Mouse (Mus musculus): ENCODE results near the gene Mdfic. TPM values are rescaled to one million over a fixed set of nuclear protein-coding genes. Genes with fewer than 3 reads are reported as not detected.

The Mdfic gene
- polyA plus RNA-seq, 1 experiment from 2014 or later = 2.2 TPM

DNA sequence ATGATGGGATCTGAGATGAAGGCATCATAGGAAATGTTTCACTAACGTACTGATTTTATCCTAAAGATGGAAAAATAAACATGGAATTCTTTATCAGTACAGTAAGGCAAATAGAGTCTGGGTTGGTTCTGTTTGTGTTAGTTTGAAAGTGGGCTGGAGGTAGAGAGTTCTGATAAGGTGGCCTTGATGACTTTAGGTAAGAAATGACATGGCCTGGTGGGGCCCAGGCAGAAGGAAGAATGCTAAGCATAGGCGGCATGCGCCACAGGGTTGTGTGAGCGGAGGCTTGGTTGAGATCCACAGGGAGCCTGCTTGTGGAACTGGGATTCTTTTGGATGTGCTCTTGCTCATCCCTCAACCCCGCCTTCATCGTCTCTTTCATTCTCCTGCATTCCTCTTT, 40.3 kb downstream of the Mdfic start:
- H3K4me1 ChIP-seq (ENCODE audit: control insufficient read depth, insufficient read depth, low read length) = no peaks in the 10 kb centered on the region
- 74% methylated on average over 6 of the region's 6 CpGs for WGBS
- no peak overlapping the region for H3K4me2 ChIP-seq (ENCODE audit: low read length)
- DNase-seq (ENCODE audit: low spot score) = no peak
- H3K27me3 ChIP-seq (replicated peaks; ENCODE audit: control insufficient read depth, insufficient read depth, low read length) = no peaks in the 10 kb centered on the region
- no peaks in the 10 kb centered on the region for H3K9me3 ChIP-seq (replicated peaks; ENCODE audit: control insufficient read depth, low read length)
- no peak overlapping the region for H3K4me3 ChIP-seq (ENCODE audit: low read depth, low read length)
- no peak overlapping the region for H3K9ac ChIP-seq (ENCODE audit: low read length)
- no peak for ATAC-seq
- H3K36me3 ChIP-seq (ENCODE audit: control insufficient read depth, insufficient read depth, low read length) = no peaks in the 10 kb centered on the region
- H3K27ac ChIP-seq (ENCODE audit: low read depth, low read length) = no peak overlapping the region

DNA sequence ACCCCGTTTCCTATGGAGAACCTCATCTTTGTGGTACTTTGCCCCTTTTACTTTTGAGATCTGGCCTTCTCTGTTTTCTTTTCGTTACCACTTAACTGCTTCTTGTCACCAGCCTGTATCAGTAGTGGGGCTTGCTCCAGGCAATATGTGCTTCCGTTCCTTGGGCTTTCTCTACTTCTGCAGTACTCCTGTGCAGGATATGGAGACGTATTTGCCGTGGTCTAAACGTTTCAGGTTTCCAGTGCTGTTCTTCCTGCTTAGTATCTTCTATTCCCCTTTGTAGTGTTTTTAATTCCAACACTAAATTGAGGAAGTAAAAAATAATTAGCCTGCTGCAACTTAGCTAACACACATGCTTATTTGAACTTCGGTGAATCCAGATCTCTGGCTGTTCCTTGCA, 43.6 kb downstream of the Mdfic start:
- WGBS = 82% methylated on average over 7 of the region's 7 CpGs
- H3K36me3 ChIP-seq (ENCODE audit: control insufficient read depth, insufficient read depth, low read length) = no peaks in the 10 kb centered on the region
- no peak overlapping the region for H3K9ac ChIP-seq (ENCODE audit: low read length)
- no peak overlapping the region for H3K4me2 ChIP-seq (ENCODE audit: low read length)
- H3K4me1 ChIP-seq (ENCODE audit: control insufficient read depth, insufficient read depth, low read length) = no peaks in the 10 kb centered on the region
- no peak overlapping the region for H3K4me3 ChIP-seq (ENCODE audit: low read depth, low read length)
- ATAC-seq (no peak), DNase-seq (ENCODE audit: low spot score) (no peak)
- no peaks in the 10 kb centered on the region for H3K27me3 ChIP-seq (replicated peaks; ENCODE audit: control insufficient read depth, insufficient read depth, low read length)
- no peaks in the 10 kb centered on the region for H3K9me3 ChIP-seq (replicated peaks; ENCODE audit: control insufficient read depth, low read length)
- no peak overlapping the region for H3K27ac ChIP-seq (ENCODE audit: low read depth, low read length)

- H3K27ac ChIP-seq (ENCODE audit: low read depth, low read length) = no peak overlapping the region
- no peak overlapping the region for H3K4me3 ChIP-seq (ENCODE audit: low read depth, low read length)
- DNase-seq (ENCODE audit: low spot score) (peak; percentile 58), ATAC-seq (peak; percentile 83)
- H3K4me2 ChIP-seq (ENCODE audit: low read length) = no peak overlapping the region
- no peaks in the 10 kb centered on the region for H3K27me3 ChIP-seq (replicated peaks; ENCODE audit: control insufficient read depth, insufficient read depth, low read length)
- H3K9me3 ChIP-seq (replicated peaks; ENCODE audit: control insufficient read depth, low read length) = no peaks in the 10 kb centered on the region
- no peaks in the 10 kb centered on the region for H3K4me1 ChIP-seq (ENCODE audit: control insufficient read depth, insufficient read depth, low read length)
- no peak overlapping the region for H3K9ac ChIP-seq (ENCODE audit: low read length)
- 44% methylated on average over 6 of the region's 6 CpGs for WGBS
- H3K36me3 ChIP-seq (ENCODE audit: control insufficient read depth, insufficient read depth, low read length) = no peaks in the 10 kb centered on the region
Measured at GRCm38 (mm10) chr6:15767460-15767859, 47.0 kb downstream of the Mdfic start.

DNA sequence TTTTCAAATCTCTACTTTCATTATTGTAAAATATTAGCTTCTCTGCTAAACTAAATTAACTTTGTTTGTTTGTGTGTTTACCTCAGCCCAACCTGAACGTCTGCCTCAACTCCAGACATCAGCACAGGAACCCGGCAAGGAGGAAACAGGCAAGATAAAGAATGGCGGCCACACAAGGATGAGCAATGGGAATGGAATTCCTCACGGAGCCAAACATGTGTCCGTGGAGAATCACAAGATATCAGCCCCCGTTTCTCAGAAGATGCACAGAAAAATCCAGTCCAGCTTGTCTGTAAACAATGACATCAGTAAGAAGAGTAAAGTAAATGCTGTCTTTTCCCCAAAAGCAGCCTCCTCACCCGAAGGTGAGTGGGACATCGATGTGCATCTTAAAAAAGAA, 49.7 kb downstream of the Mdfic start:
- Histone ChIP-seq H3K27ac (ENCODE audit: low read depth, low read length) (no peak overlapping the region), H3K4me3 (ENCODE audit: low read depth, low read length) (no peak overlapping the region), H3K9ac (ENCODE audit: low read length) (no peak overlapping the region), H3K9me3 (replicated peaks; ENCODE audit: control insufficient read depth, low read length) (no peaks in the 10 kb centered on the region), H3K4me2 (ENCODE audit: low read length) (no peak overlapping the region), H3K36me3 (ENCODE audit: control insufficient read depth, insufficient read depth, low read length) (no peaks in the 10 kb centered on the region), H3K4me1 (ENCODE audit: control insufficient read depth, insufficient read depth, low read length) (no peaks in the 10 kb centered on the region), H3K27me3 (replicated peaks; ENCODE audit: control insufficient read depth, insufficient read depth, low read length) (no peaks in the 10 kb centered on the region)
- DNase-seq (ENCODE audit: low spot score) (no peak), ATAC-seq (no peak)
- 84% methylated on average over 8 of the region's 8 CpGs for WGBS

GRCm38 (mm10) chr6:15777070-15777469, 56.6 kb downstream of the Mdfic start:
- H3K4me3 ChIP-seq (ENCODE audit: low read depth, low read length) = no peak overlapping the region
- 95% methylated on average over 3 of the region's 3 CpGs for WGBS
- no peaks in the 10 kb centered on the region for H3K36me3 ChIP-seq (ENCODE audit: control insufficient read depth, insufficient read depth, low read length)
- no peak for ATAC-seq
- no peak overlapping the region for H3K27ac ChIP-seq (ENCODE audit: low read depth, low read length)
- DNase-seq (ENCODE audit: low spot score) = no peak
- no peak overlapping the region for H3K4me2 ChIP-seq (ENCODE audit: low read length)
- no peaks in the 10 kb centered on the region for H3K27me3 ChIP-seq (replicated peaks; ENCODE audit: control insufficient read depth, insufficient read depth, low read length)
- no peak overlapping the region for H3K9ac ChIP-seq (ENCODE audit: low read length)
- H3K4me1 ChIP-seq (ENCODE audit: control insufficient read depth, insufficient read depth, low read length) = no peaks in the 10 kb centered on the region
- H3K9me3 ChIP-seq (replicated peaks; ENCODE audit: control insufficient read depth, low read length) = no peaks in the 10 kb centered on the region

- H3K4me3 ChIP-seq (ENCODE audit: low read depth, low read length) = no peak overlapping the region
- H3K27me3 ChIP-seq (replicated peaks; ENCODE audit: control insufficient read depth, insufficient read depth, low read length) = no peaks in the 10 kb centered on the region
- H3K27ac ChIP-seq (ENCODE audit: low read depth, low read length) = no peak overlapping the region
- ATAC-seq (no peak), DNase-seq (ENCODE audit: low spot score) (no peak)
- H3K4me2 ChIP-seq (ENCODE audit: low read length) = no peak overlapping the region
- H3K9me3 ChIP-seq (replicated peaks; ENCODE audit: control insufficient read depth, low read length) = no peaks in the 10 kb centered on the region
- no peak overlapping the region for H3K9ac ChIP-seq (ENCODE audit: low read length)
- no peaks in the 10 kb centered on the region for H3K36me3 ChIP-seq (ENCODE audit: control insufficient read depth, insufficient read depth, low read length)
- no peaks in the 10 kb centered on the region for H3K4me1 ChIP-seq (ENCODE audit: control insufficient read depth, insufficient read depth, low read length)
Measured at GRCm38 (mm10) chr6:15780127-15780526, 59.7 kb downstream of the Mdfic start.

DNA sequence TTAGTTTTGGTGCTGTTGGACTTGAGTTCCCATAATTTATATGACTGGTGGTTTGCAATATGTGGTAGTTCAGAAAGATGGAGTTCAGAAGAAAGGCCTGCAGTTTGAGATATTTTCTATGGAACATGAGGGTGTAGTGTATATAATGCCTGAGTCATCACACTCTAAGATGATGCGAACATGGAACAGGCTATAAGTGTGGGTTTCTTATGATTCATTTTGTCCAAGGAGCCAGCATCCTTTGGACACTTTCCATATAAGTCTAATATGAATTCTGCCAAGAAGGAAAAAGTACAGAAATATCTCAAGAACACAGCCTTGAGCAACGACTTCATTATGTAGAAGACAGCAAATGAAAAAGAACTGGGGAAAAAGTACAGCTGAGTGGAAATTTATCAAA, 60.2 kb downstream of the Mdfic start:
- no peak overlapping the region for H3K4me2 ChIP-seq (ENCODE audit: low read length)
- no peaks in the 10 kb centered on the region for H3K9me3 ChIP-seq (replicated peaks; ENCODE audit: control insufficient read depth, low read length)
- H3K27me3 ChIP-seq (replicated peaks; ENCODE audit: control insufficient read depth, insufficient read depth, low read length) = no peaks in the 10 kb centered on the region
- no peak overlapping the region for H3K9ac ChIP-seq (ENCODE audit: low read length)
- no peak for DNase-seq (ENCODE audit: low spot score)
- WGBS = 93% methylated on average over 2 of the region's 2 CpGs
- no peak for ATAC-seq
- H3K4me3 ChIP-seq (ENCODE audit: low read depth, low read length) = no peak overlapping the region
- no peaks in the 10 kb centered on the region for H3K4me1 ChIP-seq (ENCODE audit: control insufficient read depth, insufficient read depth, low read length)
- no peaks in the 10 kb centered on the region for H3K36me3 ChIP-seq (ENCODE audit: control insufficient read depth, insufficient read depth, low read length)
- H3K27ac ChIP-seq (ENCODE audit: low read depth, low read length) = no peak overlapping the region

- Histone ChIP-seq H3K4me3 (ENCODE audit: low read depth, low read length) (no peak overlapping the region), H3K27ac (ENCODE audit: low read depth, low read length) (peak overlapping the region; percentile 27; the same call in 1 of the 2 replicates), H3K4me2 (ENCODE audit: low read length) (peak overlapping the region; percentile 20; the same call in 1 of the 2 replicates), H3K27me3 (replicated peaks; ENCODE audit: control insufficient read depth, insufficient read depth, low read length) (no peaks in the 10 kb centered on the region), H3K4me1 (ENCODE audit: control insufficient read depth, insufficient read depth, low read length) (peaks cover 9% of the 10 kb centered on the region), H3K9me3 (replicated peaks; ENCODE audit: control insufficient read depth, low read length) (no peaks in the 10 kb centered on the region), H3K9ac (ENCODE audit: low read length) (no peak overlapping the region), H3K36me3 (ENCODE audit: control insufficient read depth, insufficient read depth, low read length) (no peaks in the 10 kb centered on the region)
- WGBS = 15% methylated on average over 16 of the region's 16 CpGs
- peak; percentile 80 for ATAC-seq
- DNase-seq (ENCODE audit: low spot score) = peak; percentile 60
Measured at GRCm38 (mm10) chr6:15789523-15790500, 69.4 kb downstream of the Mdfic start.
